Mouse (Mus musculus): ENCODE measurements around the gene BC024063. TPM values are rescaled to one million over a fixed set of nuclear protein-coding genes. Genes with fewer than 3 reads are reported as not detected.
"Not testable (repeated sequence)": the region's sequence is repeated elsewhere in the genome, so short reads cannot be mapped to it uniquely, and the experiment has no call there.

The BC024063 gene
- polyA plus RNA-seq (2015; fragmentation: Nextera tagmentation; extraction: Ambion mirVana): 5.7 and 6.0 TPM in 2 replicates

- not testable (repeated sequence) for H3K9me3 ChIP-seq (replicated peaks); H3K27me3 ChIP-seq (replicated peaks); H3K4me1 ChIP-seq; H3K36me3 ChIP-seq
- peak within 1 kb of the TSS; percentile 52 for H3K4me3 ChIP-seq (replicated peaks)
- H3K27ac ChIP-seq (replicated peaks): peak within 1 kb of the TSS; percentile 93
- 20% methylated on average over 42 of the region's 42 CpGs for WGBS
- H3K4me2 ChIP-seq: peak within 1 kb of the TSS; percentile 52
- H3K9ac ChIP-seq (replicated peaks): peak within 1 kb of the TSS; percentile 54
- peak; percentile 98 for ATAC-seq (ENCODE audit: low FRiP score)
Measured at GRCm38 (mm10) chr10:82082728-82083621, at the start of gene BC024063. Gene BC024063, plus strand, starts transcription at chr10:82083353.

GRCm38 (mm10) chr10:82042191-82042590 is 41.0 kb upstream of the BC024063 start:
- H3K4me2 ChIP-seq: no peak overlapping the region
- no peaks in the 10 kb centered on the region for H3K27me3 ChIP-seq (replicated peaks)
- H3K4me1 ChIP-seq: peaks cover 2% of the 10 kb centered on the region
- no peak overlapping the region for H3K27ac ChIP-seq (replicated peaks)
- H3K36me3 ChIP-seq: no peaks in the 10 kb centered on the region
- H3K9ac ChIP-seq (replicated peaks): no peak overlapping the region
- H3K4me3 ChIP-seq (replicated peaks): no peak overlapping the region
- WGBS: 69% methylated on average over 2 of the region's 2 CpGs
- ATAC-seq (ENCODE audit: low FRiP score): no peak
- no peaks in the 10 kb centered on the region for H3K9me3 ChIP-seq (replicated peaks)

- no peak for ATAC-seq (ENCODE audit: low FRiP score)
- H3K4me3 ChIP-seq (replicated peaks): no peak overlapping the region
- peaks cover 9% of the 10 kb centered on the region for H3K36me3 ChIP-seq
- peaks cover 19% of the 10 kb centered on the region for H3K9me3 ChIP-seq (replicated peaks)
- H3K9ac ChIP-seq (replicated peaks): no peak overlapping the region
- 88% methylated on average over 3 of the region's 3 CpGs for WGBS
- peaks cover 11% of the 10 kb centered on the region for H3K4me1 ChIP-seq
- H3K27ac ChIP-seq (replicated peaks): no peak overlapping the region
- H3K27me3 ChIP-seq (replicated peaks): no peaks in the 10 kb centered on the region
- no peak overlapping the region for H3K4me2 ChIP-seq
Measured at GRCm38 (mm10) chr10:82046603-82047002, 36.5 kb upstream of the BC024063 start.

GRCm38 (mm10) chr10:82047597-82048459 is 35.3 kb upstream of the BC024063 start, which contains the start of gene Zfp873:
Gene Zfp873, plus strand, starts transcription at chr10:82048123.
- Histone ChIP-seq H3K9ac (replicated peaks) (peak within 1 kb of the TSS; percentile 77), H3K36me3 (peaks cover 21% of the 10 kb centered on the region), H3K4me2 (peak within 1 kb of the TSS; percentile 69), H3K27me3 (replicated peaks) (no peaks in the 10 kb centered on the region), H3K4me1 (peaks cover 11% of the 10 kb centered on the region), H3K4me3 (replicated peaks) (peak within 1 kb of the TSS; percentile 57), H3K9me3 (replicated peaks) (peaks cover 30% of the 10 kb centered on the region), H3K27ac (replicated peaks) (peak within 1 kb of the TSS; percentile 95)
- 9% methylated on average over 35 of the region's 35 CpGs for WGBS
- ATAC-seq (ENCODE audit: low FRiP score): peak; percentile 100

GRCm38 (mm10) chr10:82048460-82048804 is 34.7 kb upstream of the BC024063 start:
- Histone ChIP-seq H3K9me3 (replicated peaks) (peaks cover 34% of the 10 kb centered on the region), H3K9ac (replicated peaks) (peak overlapping the region; percentile 77), H3K4me1 (peaks cover 11% of the 10 kb centered on the region), H3K36me3 (peaks cover 25% of the 10 kb centered on the region), H3K4me3 (replicated peaks) (peak overlapping the region; percentile 57), H3K4me2 (peak overlapping the region; percentile 69), H3K27ac (replicated peaks) (peak overlapping the region; percentile 95)
- not testable (repeated sequence) for H3K27me3 ChIP-seq (replicated peaks); ATAC-seq (ENCODE audit: low FRiP score)
- 24% methylated on average over 10 of the region's 10 CpGs for WGBS

- H3K36me3 ChIP-seq; H3K4me1 ChIP-seq; H3K27me3 ChIP-seq (replicated peaks); H3K9me3 ChIP-seq (replicated peaks): not testable (repeated sequence)
- WGBS: 21% methylated on average over 14 of the region's 14 CpGs
- H3K4me3 ChIP-seq (replicated peaks): peak overlapping the region; percentile 52
- H3K9ac ChIP-seq (replicated peaks): peak overlapping the region; percentile 54
- peak; percentile 58 for ATAC-seq (ENCODE audit: low FRiP score)
- H3K27ac ChIP-seq (replicated peaks): peak overlapping the region; percentile 93
- peak overlapping the region; percentile 52 for H3K4me2 ChIP-seq
Measured at GRCm38 (mm10) chr10:82083622-82083971, 444 bp downstream of the BC024063 start.

GRCm38 (mm10) chr10:82117206-82117605 is 34.1 kb downstream of the BC024063 start:
- Histone ChIP-seq H3K4me3 (replicated peaks) (no peak overlapping the region), H3K4me2 (no peak overlapping the region), H3K9ac (replicated peaks) (no peak overlapping the region), H3K27me3 (replicated peaks) (no peaks in the 10 kb centered on the region), H3K4me1 (no peaks in the 10 kb centered on the region), H3K9me3 (replicated peaks) (peaks cover 52% of the 10 kb centered on the region), H3K36me3 (peaks cover 20% of the 10 kb centered on the region), H3K27ac (replicated peaks) (no peak overlapping the region)
- WGBS: 75% methylated on average over 3 of the region's 3 CpGs
- ATAC-seq (ENCODE audit: low FRiP score): no peak

GRCm38 (mm10) chr10:82127850-82128401 is 44.8 kb downstream of the BC024063 start, which contains the start of gene AU041133:
Gene AU041133, plus strand, starts transcription at chr10:82128013.
- peak within 1 kb of the TSS; percentile 58 for H3K4me2 ChIP-seq
- no peaks in the 10 kb centered on the region for H3K27me3 ChIP-seq (replicated peaks)
- H3K4me1 ChIP-seq: peaks cover 12% of the 10 kb centered on the region
- peak within 1 kb of the TSS; percentile 77 for H3K4me3 ChIP-seq (replicated peaks)
- H3K9ac ChIP-seq (replicated peaks): peak within 1 kb of the TSS; percentile 77
- 3% methylated on average over 41 of the region's 41 CpGs for WGBS
- peak within 1 kb of the TSS; percentile 95 for H3K27ac ChIP-seq (replicated peaks)
- ATAC-seq (ENCODE audit: low FRiP score): peak; percentile 99
- H3K9me3 ChIP-seq (replicated peaks): peaks cover 27% of the 10 kb centered on the region; the same call in 1 of the 2 replicates
- H3K36me3 ChIP-seq: peaks cover 21% of the 10 kb centered on the region

- peaks cover 65% of the 10 kb centered on the region for H3K36me3 ChIP-seq
Measured at GRCm38 (mm10) chr10:82145282-82145681, 62.1 kb downstream of the BC024063 start.

GRCm38 (mm10) chr10:82147571-82147970 is 64.4 kb downstream of the BC024063 start:
- 82% methylated on average over 4 of the region's 4 CpGs for whole genome bisulfite sequencing
- Histone ChIP-seq H3K4me1 (no peaks in the 10 kb centered on the region), H3K27ac (replicated peaks) (no peak overlapping the region), H3K4me2 (no peak overlapping the region), H3K4me3 (replicated peaks) (no peak overlapping the region), H3K36me3 (peaks cover 77% of the 10 kb centered on the region), H3K9ac (replicated peaks) (no peak overlapping the region), H3K9me3 (replicated peaks) (peaks cover 64% of the 10 kb centered on the region), H3K27me3 (replicated peaks) (no peaks in the 10 kb centered on the region)
- no peak for ATAC-seq (ENCODE audit: low FRiP score)

More at GRCm38 (mm10) chr10:82145282-82145681, 62.1 kb downstream of the BC024063 start:
- Histone ChIP-seq H3K4me1 (no peaks in the 10 kb centered on the region), H3K4me3 (replicated peaks) (no peak overlapping the region), H3K27me3 (replicated peaks) (no peaks in the 10 kb centered on the region), H3K27ac (replicated peaks) (no peak overlapping the region), H3K9me3 (replicated peaks) (peaks cover 48% of the 10 kb centered on the region), H3K4me2 (no peak overlapping the region), H3K9ac (replicated peaks) (no peak overlapping the region)
- ATAC-seq (ENCODE audit: low FRiP score): no peak
- WGBS: 98% methylated on average over 1 of the region's 1 CpGs
